Mouse (Mus musculus): ENCODE measurements at regions not wholly inside any gene's neighbourhood (a gene's known extent, or its start where the extent isn't known, plus 50 kb on each side); places are given as distances from the start of the nearest gene placed in this dataset.
"Not testable (repeated sequence)": the region's sequence is repeated elsewhere in the genome, so short reads cannot be mapped to it uniquely, and the experiment has no call there.

- no peak for DNase-seq
Measured at GRCm38 (mm10) chr2:149283274-149283673, 121.6 kb upstream of the Cst10 start.

- no peak for DNase-seq
Measured at GRCm38 (mm10) chr2:149284199-149284598, 120.7 kb upstream of the Cst10 start.

- DNase-seq, result not testable (repeated sequence)
Measured at GRCm38 (mm10) chr2:149296936-149297335, 107.9 kb upstream of the Cst10 start.

- DNase-seq, result no peak
Measured at GRCm38 (mm10) chr2:149305553-149305952, 99.3 kb upstream of the Cst10 start.

GRCm38 (mm10) chr2:149350239-149350811 is 54.5 kb upstream of the Cst10 start:
- DNase-seq, result peak; percentile 14
